Mouse (Mus musculus): ENCODE results near the gene Ndufa5.

The Ndufa5 gene

GRCm38 (mm10) chr6:24525705-24526104, 2.1 kb downstream of the Ndufa5 start:
- no peak for DNase-seq (ENCODE audit: low spot score)

GRCm38 (mm10) chr6:24516197-24516596, 11.6 kb downstream of the Ndufa5 start:
- peak; percentile 57 for DNase-seq (ENCODE audit: low spot score)

GRCm38 (mm10) chr6:24514552-24515284, 13.1 kb downstream of the Ndufa5 start, which contains the start of gene Iqub:
Iqub (minus strand) TSS chr6:24515067.
- peak; percentile 77 for DNase-seq (ENCODE audit: low spot score)

DNA sequence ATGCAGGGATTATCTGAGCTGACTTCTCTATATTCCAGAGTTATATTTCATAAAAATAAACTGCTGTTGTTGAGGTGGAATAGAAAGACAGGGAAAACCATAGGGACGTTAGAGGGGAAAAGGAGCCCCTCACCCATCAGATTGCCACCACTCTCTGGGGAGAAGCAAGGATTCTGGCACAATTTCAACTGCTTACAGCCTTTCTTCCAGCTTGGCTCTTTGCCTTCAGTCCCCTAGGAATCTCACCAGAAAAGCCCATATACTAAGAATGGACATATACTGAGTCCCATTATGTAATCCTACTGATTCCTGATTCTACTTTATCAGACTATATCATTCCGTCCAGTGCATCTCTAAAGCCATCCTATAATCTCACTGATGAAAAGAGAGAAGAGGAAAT, 23.7 kb downstream of the Ndufa5 start:
- no peak for DNase-seq (ENCODE audit: low spot score)

- DNase-seq (ENCODE audit: low spot score): peak; percentile 34
Observed at GRCm38 (mm10) chr6:24490341-24490740, 37.5 kb downstream of the Ndufa5 start.

DNA sequence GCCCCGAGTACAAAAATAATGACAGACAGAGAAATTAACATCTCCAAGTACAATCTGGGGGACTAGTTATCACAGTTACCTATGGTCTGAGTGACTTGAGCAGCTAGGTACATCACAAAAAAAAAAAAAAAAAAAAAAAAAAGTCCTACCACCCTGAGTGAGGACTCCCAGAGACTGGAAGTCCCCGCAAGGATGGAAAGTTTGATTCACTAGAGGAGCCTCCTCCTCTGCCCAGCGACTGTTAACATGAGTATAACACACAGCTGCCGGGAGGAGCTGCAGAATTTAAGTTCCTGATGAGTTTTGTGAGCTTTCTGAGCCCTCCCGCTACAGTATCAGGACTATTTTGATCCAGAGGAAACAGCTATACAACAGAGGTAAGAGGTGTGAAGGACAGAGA, 41.3 kb downstream of the Ndufa5 start:
- DNase-seq (ENCODE audit: low spot score): no peak

DNA sequence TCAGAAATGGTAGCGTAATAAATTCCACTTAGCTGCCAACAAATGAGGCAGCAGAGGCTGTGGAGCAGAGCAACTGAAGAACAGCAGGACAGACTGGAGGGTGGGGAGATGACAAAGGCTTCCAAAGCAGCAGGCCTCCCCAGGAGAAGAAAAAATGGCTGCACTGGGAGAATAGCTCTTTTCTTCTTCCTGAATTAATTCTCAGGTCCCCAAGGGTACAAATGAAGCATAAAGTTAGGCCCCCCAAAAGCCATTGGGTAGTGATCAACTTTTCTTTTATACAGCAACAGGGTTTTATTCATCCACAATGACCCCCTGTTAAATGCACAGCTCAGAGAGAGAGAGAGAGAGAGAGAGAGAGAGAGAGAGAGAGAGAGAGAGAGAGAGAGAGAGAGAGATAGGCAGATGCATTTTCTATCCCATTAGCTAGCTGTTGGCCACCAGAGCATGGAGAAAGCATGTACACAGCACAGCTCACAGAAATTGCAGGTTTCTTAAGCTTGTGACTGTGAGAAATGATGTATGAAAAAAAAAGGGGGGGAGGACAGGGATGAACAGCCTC, 57.2 kb downstream of the Ndufa5 start:
- DNase-seq (ENCODE audit: low spot score): peak; percentile 38

GRCm38 (mm10) chr6:24470135-24470534, 57.7 kb downstream of the Ndufa5 start:
- DNase-seq (ENCODE audit: low spot score): no peak

Measured in embryo, embryonic 10.5 days (tissue).